Mouse (Mus musculus) ES-E14 (cell line): ENCODE results near the gene Scn4a. TPM values are rescaled to one million over a fixed set of nuclear protein-coding genes. Genes with fewer than 3 reads are reported as not detected.

Experiments used
- DNase-seq: peaks from one replicate; pipeline ENCODE4 v3.0.0-alpha.2; 2013; ENCODE audit warnings: low read depth, low spot score
- H3K27ac ChIP-seq: 2 replicates; pipeline ENCODE4 v1.5.1; 2012; ENCODE audit warnings: low read depth, mild to moderate bottlenecking, low read length, moderate library complexity, mixed read lengths; ENCODE audit not compliant: poor library complexity, insufficient read depth, severe bottlenecking
- H3K36me3 ChIP-seq: 2 replicates; pipeline ENCODE4 v1.6.1; 2012; ENCODE audit warnings: mild to moderate bottlenecking, low read length, moderate library complexity, mixed read lengths; ENCODE audit not compliant: control insufficient read depth, poor library complexity, insufficient read depth, severe bottlenecking
- H3K4me1 ChIP-seq, 2 experiments: fragments of 150-350 bp in 1 of 2; sonication (generic) in 1 of 2; 2 replicates each; pipeline ENCODE4 v1.6.1; 2012; ENCODE audit warnings: low read length in 2 of 2, mild to moderate bottlenecking in 1 of 2, mixed read lengths in 1 of 2; ENCODE audit not compliant: control insufficient read depth in 2 of 2, insufficient read depth in 2 of 2, poor library complexity in 1 of 2
- H3K4me3 ChIP-seq, 2 experiments: fragments of 150-350 bp in 1 of 2; sonication (generic) in 1 of 2; 2 replicates each; pipeline ENCODE4 v1.5.1; 2012; ENCODE audit warnings: low read length in 2 of 2, low read depth in 1 of 2, mild to moderate bottlenecking in 1 of 2, mixed read lengths in 1 of 2; ENCODE audit not compliant: insufficient read depth in 1 of 2, poor library complexity in 1 of 2, severe bottlenecking in 1 of 2
- H3K9ac ChIP-seq: 2 replicates; pipeline ENCODE4 v1.6.1; 2012; ENCODE audit warnings: low read depth, mild to moderate bottlenecking, low read length, mixed read lengths; ENCODE audit not compliant: poor library complexity, insufficient read depth, severe bottlenecking
- H3K9me3 ChIP-seq: fragments of 150-350 bp; sonication (generic); 2 replicates; pipeline ENCODE4 v1.6.1; 2012; ENCODE audit warnings: low read depth, mild to moderate bottlenecking, low read length; ENCODE audit not compliant: control insufficient read depth, insufficient read depth
- CHD2 ChIP-seq: IDR thresholded peaks from 2 replicates; pipeline ENCODE4 v1.6.1; 2014; ENCODE audit warnings: mild to moderate bottlenecking, low read depth, low read length, inconsistent platforms
- HCFC1 ChIP-seq: IDR thresholded peaks from 2 replicates; pipeline ENCODE4 v1.6.1; 2012; ENCODE audit warnings: low read length, inconsistent platforms, borderline replicate concordance; ENCODE audit not compliant: insufficient read depth
- MAFK ChIP-seq: IDR thresholded peaks from 2 replicates; pipeline ENCODE4 v1.6.1; 2014; ENCODE audit warnings: mild to moderate bottlenecking, low read depth, low read length, inconsistent platforms; ENCODE audit not compliant: insufficient read depth
- ZC3H11A ChIP-seq: IDR thresholded peaks from 2 replicates; pipeline ENCODE4 v1.6.1; 2012; ENCODE audit warnings: low read depth, mild to moderate bottlenecking, inconsistent platforms, low read length, borderline replicate concordance
- ZNF384 ChIP-seq: IDR thresholded peaks from 2 replicates; pipeline ENCODE4 v1.6.1; 2012; ENCODE audit warnings: low read depth, low read length, inconsistent platforms
- in situ Hi-C, 2 experiments: fragments of 600-800 bp; cut with MboI; formaldehyde crosslinking; loops; one replicate each; pipeline ENCODE4 v1.15.1; 2025; ENCODE audit warnings: low sequenced_read_pairs in 2 of 2, inconsistent platforms in 1 of 2; ENCODE audit not compliant: unreplicated experiment in 2 of 2
- total RNA-seq: library from RNA; depleted of rRNA; stranded (reverse); fragments of 300-350 nt; gene quantifications from 2 replicates; pipeline ENCODE4 v1.2.3, GENCODE M21; 2012

Scn4a gene
- total RNA-seq, 1 experiment: 0.13 TPM

GRCm38 (mm10) chr11:106306065-106306385 is 47.1 kb downstream of the Scn4a start:
- DNase-seq: no peak
- Histone ChIP-seq H3K9me3 (no peaks in the 10 kb centered on the region), H3K4me1 (no peaks in the 10 kb centered on the region; a peak in 1 of 4 replicates), H3K4me3 (no peak overlapping the region), H3K27ac (no peak overlapping the region), H3K36me3 (no peaks in the 10 kb centered on the region), H3K9ac (no peak overlapping the region)
- TF ChIP-seq CHD2 (no peak), MAFK (peak; percentile 65), ZNF384 (no peak), ZC3H11A (no peak)
- in situ Hi-C loops: no loop called here

- H3K4me1 ChIP-seq: no peaks in the 10 kb centered on the region; a peak in 1 of 4 replicates
- no peaks in the 10 kb centered on the region for H3K36me3 ChIP-seq
- no peak overlapping the region for H3K27ac ChIP-seq
- in situ Hi-C loops: no loop called here
- no peak for TF ChIP-seq ZNF384
- TF ChIP-seq CHD2: no peak
- no peak for TF ChIP-seq HCFC1
- no peak for TF ChIP-seq ZC3H11A
- no peak for TF ChIP-seq MAFK
- no peak overlapping the region for H3K9ac ChIP-seq
- H3K9me3 ChIP-seq: no peaks in the 10 kb centered on the region
- DNase-seq: no peak
- no peak overlapping the region for H3K4me3 ChIP-seq
These were observed 47.6 kb downstream of the Scn4a start for GRCm38 (mm10) chr11:106305348-106306064.

GRCm38 (mm10) chr11:106302634-106303033 is 50.5 kb downstream of the Scn4a start:
- in situ Hi-C loops: no loop called here
- no peak overlapping the region for H3K27ac ChIP-seq
- no peak overlapping the region for H3K4me3 ChIP-seq
- no peaks in the 10 kb centered on the region for H3K36me3 ChIP-seq
- H3K9me3 ChIP-seq: no peaks in the 10 kb centered on the region
- H3K9ac ChIP-seq: no peak overlapping the region
- no peaks in the 10 kb centered on the region for H3K4me1 ChIP-seq
- TF ChIP-seq ZC3H11A (peak; percentile 53; the same call in 1 of the 2 replicates), HCFC1 (no peak)
- DNase-seq: peak; percentile 71

DNA sequence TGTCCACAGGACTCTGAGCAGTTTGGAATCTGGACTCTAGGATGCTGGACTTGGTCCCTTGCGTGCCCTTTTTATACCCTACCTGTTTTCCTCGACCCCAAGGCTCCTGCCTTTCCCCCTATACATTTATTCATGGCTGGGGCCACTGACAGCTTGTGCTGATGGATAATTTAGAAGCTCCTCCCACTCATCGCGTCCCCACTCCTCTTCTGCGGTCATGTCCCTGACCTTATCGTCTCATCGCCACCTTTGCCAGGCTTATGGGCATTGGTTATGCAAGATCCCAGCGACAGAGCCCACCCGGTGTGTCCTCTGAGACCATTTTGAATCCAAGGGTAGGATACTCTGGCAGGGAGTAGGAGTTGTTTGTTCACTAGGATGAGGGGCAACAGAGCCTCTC is 51.3 kb downstream of the Scn4a start, which contains the start of gene Gh:
Gene Gh (minus strand): TSS at position 101 of the 400 bp plus-strand sequence.
- TF ChIP-seq ZC3H11A: no peak
- TF ChIP-seq MAFK: no peak
- no peak for TF ChIP-seq CHD2
- TF ChIP-seq ZNF384: no peak
- no peak for TF ChIP-seq HCFC1
- Histone ChIP-seq H3K36me3 (no peaks in the 10 kb centered on the region), H3K9ac (no peak within 1 kb of the TSS), H3K4me1 (no peaks in the 10 kb centered on the region), H3K4me3 (no peak within 1 kb of the TSS), H3K27ac (no peak within 1 kb of the TSS), H3K9me3 (no peaks in the 10 kb centered on the region)
- no peak for DNase-seq
- in situ Hi-C loops: no loop called here

- no peaks in the 10 kb centered on the region for H3K4me1 ChIP-seq
- no peaks in the 10 kb centered on the region for H3K36me3 ChIP-seq
- no peak for TF ChIP-seq ZNF384
- no peak for TF ChIP-seq MAFK
- no peak for TF ChIP-seq CHD2
- no peak for TF ChIP-seq ZC3H11A
- no peak for TF ChIP-seq HCFC1
- H3K27ac ChIP-seq: no peak overlapping the region
- no peak overlapping the region for H3K9ac ChIP-seq
- no peaks in the 10 kb centered on the region for H3K9me3 ChIP-seq
- DNase-seq: no peak
- no peak overlapping the region for H3K4me3 ChIP-seq
- in situ Hi-C loops: no loop called here
These were observed 61.2 kb downstream of the Scn4a start for GRCm38 (mm10) chr11:106291861-106292260.
